Mouse (Mus musculus): ENCODE results near the gene Akr1b8. TPM values are rescaled to one million over a fixed set of nuclear protein-coding genes. Genes with fewer than 3 reads are reported as not detected.

Akr1b8 gene
- 95.1 TPM for polyA plus RNA-seq (2012; fragmentation: generic; extraction: Trizol)
- long read RNA-seq, experiment 1, transcript Akr1b8-201 (10 exons, 1,358 nt) = major isoform, 115 of 125 reads
- long read RNA-seq, experiment 1, partial matches to known transcripts = 6 of 125 reads
- long read RNA-seq, experiment 1, other reads (novel, unspliced or antisense) = 4 of 125 reads
- long read RNA-seq, experiment 2, transcript Akr1b8-201 (10 exons, 1,358 nt) = major isoform, 107 of 109 reads
- long read RNA-seq, experiment 2, partial matches to known transcripts = 0 of 109 reads
- long read RNA-seq, experiment 2, other reads (novel, unspliced or antisense) = 2 of 109 reads

DNA sequence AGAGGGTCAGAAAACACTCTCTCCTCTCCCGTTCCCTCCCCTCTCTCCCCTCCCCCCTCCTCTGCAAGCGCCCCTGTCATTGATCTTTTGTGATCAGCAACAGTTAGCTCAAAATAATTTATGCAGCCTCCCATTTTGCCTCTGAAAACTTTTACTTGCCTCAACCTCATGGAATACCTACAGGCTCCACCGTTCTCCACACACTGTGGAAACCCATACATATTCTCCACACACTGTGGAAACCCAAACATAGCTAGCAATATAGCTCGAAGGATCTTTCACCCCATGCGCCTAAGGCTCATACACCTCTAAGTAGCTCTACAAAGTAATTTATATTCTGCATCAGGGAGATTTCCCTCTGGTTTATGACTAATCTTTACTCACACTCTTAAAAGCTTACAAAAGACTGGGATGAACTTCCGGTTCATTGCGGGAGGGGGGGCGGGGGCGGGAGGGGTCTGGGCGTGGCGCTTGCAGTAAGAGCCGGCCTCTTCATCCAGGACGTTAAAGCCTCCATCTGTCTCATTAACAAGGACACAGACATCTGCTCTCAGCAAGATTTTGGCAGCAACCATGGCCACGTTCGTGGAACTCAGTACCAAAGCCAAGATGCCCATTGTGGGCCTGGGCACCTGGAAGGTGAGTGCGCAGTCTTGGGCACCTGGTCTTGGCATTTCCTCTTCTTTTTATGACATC is at the start of gene Akr1b8:
Gene Akr1b8 (plus strand): TSS at position 462 of the 696 bp plus-strand sequence.
- Histone ChIP-seq H3K27me3 (ENCODE audit: control insufficient read depth, insufficient read depth, insufficient read length) (no peaks in the 10 kb centered on the region), H3K36me3 (ENCODE audit: control insufficient read depth, insufficient read depth) (peaks cover 25% of the 10 kb centered on the region), H3K4me3 (ENCODE audit: insufficient read depth, poor library complexity, severe bottlenecking) (peak within 1 kb of the TSS; percentile 28), H3K79me3 (ENCODE audit: low read depth) (no peaks in the 10 kb centered on the region), H3ac (ENCODE audit: control insufficient read depth, insufficient read length, low read depth) (peak within 1 kb of the TSS; percentile 60), H3K79me2 (ENCODE audit: control insufficient read depth, insufficient read depth) (peaks cover 22% of the 10 kb centered on the region)
- TF ChIP-seq CEBPB (IDR thresholded peaks at IDR 0.05; ENCODE audit: low read depth) = no peak
- no peak for TF ChIP-seq CTCF (IDR thresholded peaks at IDR 0.05; ENCODE audit: control insufficient read depth, insufficient read depth, insufficient read length)
- no peak for TF ChIP-seq MYOD1 (IDR thresholded peaks at IDR 0.05; ENCODE audit: control insufficient read depth, insufficient read length, low read depth)
- no peak for TF ChIP-seq MYOG (IDR thresholded peaks at IDR 0.05; ENCODE audit: control insufficient read depth, extremely low read depth, insufficient read length)
- TF ChIP-seq MAX (IDR thresholded peaks at IDR 0.05) = no peak
- no peak for TF ChIP-seq USF1 (IDR thresholded peaks at IDR 0.05; ENCODE audit: low read depth)
- no peak for TF ChIP-seq FOSL1 (IDR thresholded peaks at IDR 0.05; ENCODE audit: insufficient read depth, low read length, poor library complexity, severe bottlenecking)

DNA sequence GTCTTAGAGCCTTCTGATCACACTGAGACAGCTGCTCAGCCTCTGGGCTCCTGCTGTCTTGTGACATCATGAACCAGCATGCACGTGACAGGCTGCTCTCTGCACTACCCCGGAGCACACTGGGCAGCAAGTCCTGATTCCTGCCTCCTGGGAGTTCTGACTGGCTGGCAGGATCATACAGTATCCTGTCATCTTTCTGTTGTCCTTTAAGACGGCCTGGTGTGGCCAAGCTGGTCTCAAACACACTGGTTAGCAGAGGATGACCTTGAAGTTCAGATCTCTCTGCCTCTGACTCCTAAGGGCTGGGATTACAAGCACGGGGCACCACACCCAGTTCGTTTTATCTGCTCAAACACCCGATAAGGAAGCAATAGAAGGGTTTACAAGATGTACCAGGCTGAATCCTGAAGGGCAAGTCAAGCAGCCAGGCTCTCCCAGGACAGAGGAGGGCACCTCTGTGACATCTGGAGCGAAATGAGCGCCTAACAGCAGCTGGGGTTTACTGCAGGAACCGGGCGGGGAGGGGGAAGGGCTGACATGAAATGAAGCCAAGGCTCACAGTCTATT is 49.2 kb upstream of the Akr1b8 start:
- no peaks in the 10 kb centered on the region for H3K79me2 ChIP-seq (ENCODE audit: control insufficient read depth, insufficient read depth)
- no peaks in the 10 kb centered on the region for H3K27me3 ChIP-seq (ENCODE audit: control insufficient read depth, insufficient read depth, insufficient read length)
- no peak overlapping the region for H3ac ChIP-seq (ENCODE audit: control insufficient read depth, insufficient read length, low read depth)
- no peak for TF ChIP-seq USF1 (IDR thresholded peaks at IDR 0.05; ENCODE audit: low read depth)
- no peak for TF ChIP-seq CEBPB (IDR thresholded peaks at IDR 0.05; ENCODE audit: low read depth)
- TF ChIP-seq MAX (IDR thresholded peaks at IDR 0.05) = no peak
- TF ChIP-seq FOSL1 (IDR thresholded peaks at IDR 0.05; ENCODE audit: insufficient read depth, low read length, poor library complexity, severe bottlenecking) = no peak
- TF ChIP-seq CTCF (IDR thresholded peaks at IDR 0.05; ENCODE audit: control insufficient read depth, insufficient read depth, insufficient read length) = no peak
- no peak for TF ChIP-seq MYOG (IDR thresholded peaks at IDR 0.05; ENCODE audit: control insufficient read depth, extremely low read depth, insufficient read length)
- no peak for TF ChIP-seq MYOD1 (IDR thresholded peaks at IDR 0.05; ENCODE audit: control insufficient read depth, insufficient read length, low read depth)
- H3K4me3 ChIP-seq (ENCODE audit: insufficient read depth, poor library complexity, severe bottlenecking) = no peak overlapping the region
- H3K79me3 ChIP-seq (ENCODE audit: low read depth) = no peaks in the 10 kb centered on the region
- H3K36me3 ChIP-seq (ENCODE audit: control insufficient read depth, insufficient read depth) = peaks cover 55% of the 10 kb centered on the region

DNA sequence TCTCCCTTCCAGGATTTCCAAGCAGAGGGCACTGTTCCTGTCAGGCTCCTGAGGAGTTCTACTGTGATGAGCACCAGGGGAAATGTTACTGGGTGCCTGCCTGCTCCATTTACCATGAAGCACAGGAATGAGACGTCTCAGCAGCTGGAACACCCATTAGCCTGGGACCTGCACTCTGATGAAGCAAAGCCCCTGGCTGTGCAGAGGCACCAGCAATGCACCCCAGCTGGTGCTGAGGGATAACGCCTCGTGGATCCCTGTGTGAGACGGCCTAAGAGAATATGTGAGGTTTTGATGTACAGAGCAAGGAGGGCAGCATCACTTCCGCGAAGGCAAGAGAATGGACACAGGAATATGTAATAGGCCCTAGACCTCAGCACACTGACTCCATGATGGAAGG is 47.1 kb upstream of the Akr1b8 start:
- Histone ChIP-seq H3ac (ENCODE audit: control insufficient read depth, insufficient read length, low read depth) (no peak overlapping the region), H3K27me3 (ENCODE audit: control insufficient read depth, insufficient read depth, insufficient read length) (no peaks in the 10 kb centered on the region), H3K79me3 (ENCODE audit: low read depth) (no peaks in the 10 kb centered on the region), H3K36me3 (ENCODE audit: control insufficient read depth, insufficient read depth) (peaks cover 74% of the 10 kb centered on the region), H3K79me2 (ENCODE audit: control insufficient read depth, insufficient read depth) (peaks cover 5% of the 10 kb centered on the region), H3K4me3 (ENCODE audit: insufficient read depth, poor library complexity, severe bottlenecking) (no peak overlapping the region)
- no peak for TF ChIP-seq MAX (IDR thresholded peaks at IDR 0.05)

DNA sequence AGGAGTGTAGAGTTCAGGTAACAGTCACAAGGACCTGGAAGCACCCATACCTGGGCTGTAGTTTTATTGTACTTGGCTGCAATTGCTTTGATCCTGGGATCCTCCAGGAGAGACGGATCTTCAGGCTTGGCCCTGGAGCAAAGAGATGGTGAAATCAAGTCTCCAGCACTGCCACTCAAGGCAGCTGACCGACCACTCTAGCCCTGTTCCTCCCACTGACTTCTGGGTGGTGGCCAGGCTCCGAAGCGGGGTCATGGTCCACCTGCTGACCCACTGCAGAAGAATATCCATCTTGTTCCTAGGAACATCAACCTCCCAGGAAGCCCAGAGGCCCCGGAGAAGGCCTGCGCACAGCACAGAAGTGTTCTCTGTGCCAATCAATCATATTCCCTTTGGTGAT is 44.4 kb upstream of the Akr1b8 start:
- Histone ChIP-seq H3K79me3 (ENCODE audit: low read depth) (peaks cover 10% of the 10 kb centered on the region), H3K79me2 (ENCODE audit: control insufficient read depth, insufficient read depth) (peaks cover 32% of the 10 kb centered on the region), H3K36me3 (ENCODE audit: control insufficient read depth, insufficient read depth) (peaks cover 73% of the 10 kb centered on the region), H3ac (ENCODE audit: control insufficient read depth, insufficient read length, low read depth) (no peak overlapping the region), H3K4me3 (ENCODE audit: insufficient read depth, poor library complexity, severe bottlenecking) (no peak overlapping the region), H3K27me3 (ENCODE audit: control insufficient read depth, insufficient read depth, insufficient read length) (no peaks in the 10 kb centered on the region)
- no peak for TF ChIP-seq MYOD1 (IDR thresholded peaks at IDR 0.05; ENCODE audit: control insufficient read depth, insufficient read length, low read depth)

DNA sequence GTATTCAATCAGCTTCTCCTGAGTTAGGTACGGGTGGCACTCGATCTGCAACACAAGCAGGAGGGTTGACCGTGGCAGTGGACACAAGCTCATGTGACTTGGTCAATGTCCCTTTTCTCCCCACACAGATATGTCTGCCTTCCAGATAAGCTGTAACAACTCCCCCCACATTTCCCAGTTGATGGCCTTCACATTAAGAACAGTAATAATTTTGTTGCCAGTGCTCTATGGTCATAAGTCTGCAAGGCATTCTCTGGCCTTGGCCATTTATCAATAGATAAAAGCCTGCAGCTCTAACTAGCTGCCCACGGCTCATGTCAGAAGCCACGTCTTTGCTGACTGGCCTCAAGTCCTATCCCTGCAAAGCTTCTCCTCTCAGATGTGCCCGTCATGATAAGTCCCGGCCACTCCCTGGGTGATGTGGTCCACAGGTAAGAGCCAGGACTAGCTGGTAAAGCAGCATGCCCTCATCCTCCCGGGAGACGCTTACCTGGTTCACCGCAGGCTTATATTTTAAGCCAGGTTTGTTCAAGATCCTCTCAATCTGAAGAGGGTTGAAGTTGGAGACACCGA is 43.8 kb upstream of the Akr1b8 start:
- Histone ChIP-seq H3K4me3 (ENCODE audit: insufficient read depth, poor library complexity, severe bottlenecking) (no peak overlapping the region), H3K36me3 (ENCODE audit: control insufficient read depth, insufficient read depth) (peaks cover 67% of the 10 kb centered on the region), H3K79me3 (ENCODE audit: low read depth) (peaks cover 15% of the 10 kb centered on the region), H3ac (ENCODE audit: control insufficient read depth, insufficient read length, low read depth) (no peak overlapping the region), H3K27me3 (ENCODE audit: control insufficient read depth, insufficient read depth, insufficient read length) (no peaks in the 10 kb centered on the region), H3K79me2 (ENCODE audit: control insufficient read depth, insufficient read depth) (peaks cover 38% of the 10 kb centered on the region)
- TF ChIP-seq FOSL1 (IDR thresholded peaks at IDR 0.05; ENCODE audit: insufficient read depth, low read length, poor library complexity, severe bottlenecking) (no peak), MYOG (IDR thresholded peaks at IDR 0.05; ENCODE audit: control insufficient read depth, extremely low read depth, insufficient read length) (no peak), CEBPB (IDR thresholded peaks at IDR 0.05; ENCODE audit: low read depth) (no peak), MYOD1 (IDR thresholded peaks at IDR 0.05; ENCODE audit: control insufficient read depth, insufficient read length, low read depth) (no peak), USF1 (IDR thresholded peaks at IDR 0.05; ENCODE audit: low read depth) (no peak), CTCF (IDR thresholded peaks at IDR 0.05; ENCODE audit: control insufficient read depth, insufficient read depth, insufficient read length) (no peak), MAX (IDR thresholded peaks at IDR 0.05) (no peak)

All from C2C12 (cell line).